Mouse (Mus musculus): ENCODE results near the gene Lhpp.

DNA sequence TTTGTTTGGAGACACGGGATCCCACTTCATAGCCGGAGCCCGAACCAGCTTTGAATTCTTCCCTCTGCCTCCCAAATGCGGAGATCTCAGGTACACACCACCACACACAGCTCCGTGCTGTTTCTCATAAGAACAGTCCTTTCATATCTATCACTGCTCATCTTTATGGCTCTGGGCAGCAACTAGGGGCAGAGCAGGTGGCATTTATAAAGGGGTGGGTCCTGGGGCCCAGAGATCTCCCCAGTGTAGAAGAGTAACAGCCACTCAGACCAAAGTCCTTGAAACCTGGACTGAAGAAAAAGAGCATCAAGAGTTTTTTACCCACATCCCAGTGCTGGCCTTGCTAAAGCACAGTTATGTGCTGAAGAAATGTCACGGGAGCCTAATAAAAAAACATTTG lies 29.9 kb upstream of the Lhpp start:
- no peak for TF ChIP-seq CTCF (IDR thresholded peaks at IDR 0.05; ENCODE audit: low read depth, low read length)
- TF ChIP-seq TAL1 (conservative IDR thresholded peaks at IDR 0.05; ENCODE audit: low read depth, low read length): no peak
- TF ChIP-seq GATA1 (IDR thresholded peaks at IDR 0.05; ENCODE audit: borderline replicate concordance, low read length): no peak
- TF ChIP-seq POLR2AphosphoS5 (IDR thresholded peaks at IDR 0.05; ENCODE audit: insufficient replicate concordance, low read depth, low read length): no peak

All from G1E (cell line).